Mouse (Mus musculus): Measurements from ENCODE around the gene Fuk. TPM values are rescaled to one million over a fixed set of nuclear protein-coding genes. Genes with fewer than 3 reads are reported as not detected.
"Not testable (repeated sequence)": the region's sequence is repeated elsewhere in the genome, so short reads cannot be mapped to it uniquely, and the experiment has no call there.

Gene Fuk
- polyA plus RNA-seq, 1 experiment from 2014 or later, result 4.8 TPM

- Histone ChIP-seq H3K9me3 (replicated peaks) (no peaks in the 10 kb centered on the region), H3K4me2 (no peak overlapping the region), H3K4me3 (no peak overlapping the region), H3K36me3 (no peaks in the 10 kb centered on the region), H3K4me1 (replicated peaks) (peaks cover 22% of the 10 kb centered on the region), H3K27me3 (no peaks in the 10 kb centered on the region), H3K9ac (no peak overlapping the region), H3K27ac (no peak overlapping the region)
- whole genome bisulfite sequencing, result 69% methylated on average over 8 of the region's 8 CpGs
- no peak for ATAC-seq (replicated peaks; ENCODE audit: insufficient number of reproducible peaks, insufficient read depth, low FRiP score, low read depth)
These were observed 16.2 kb upstream of the Fuk start for GRCm38 (mm10) chr8:110918460-110918859.

- no peak for ATAC-seq (replicated peaks; ENCODE audit: insufficient number of reproducible peaks, insufficient read depth, low FRiP score, low read depth)
- no peaks in the 10 kb centered on the region for H3K27me3 ChIP-seq
- WGBS, result 79% methylated on average over 11 of the region's 11 CpGs
These were observed 15.7 kb upstream of the Fuk start for GRCm38 (mm10) chr8:110918027-110918426.

GRCm38 (mm10) chr8:110917415-110917814 lies 15.1 kb upstream of the Fuk start:
- no peak overlapping the region for H3K9ac ChIP-seq
- 34% methylated on average over 2 of the region's 2 CpGs for WGBS
- H3K4me1 ChIP-seq (replicated peaks), result peaks cover 22% of the 10 kb centered on the region
- H3K9me3 ChIP-seq (replicated peaks), result no peaks in the 10 kb centered on the region
- ATAC-seq (replicated peaks; ENCODE audit: insufficient number of reproducible peaks, insufficient read depth, low FRiP score, low read depth), result no peak
- no peak overlapping the region for H3K4me3 ChIP-seq
- no peaks in the 10 kb centered on the region for H3K36me3 ChIP-seq
- H3K27ac ChIP-seq, result no peak overlapping the region
- no peaks in the 10 kb centered on the region for H3K27me3 ChIP-seq
- H3K4me2 ChIP-seq, result no peak overlapping the region

More at GRCm38 (mm10) chr8:110918027-110918426, 15.7 kb upstream of the Fuk start:
- H3K4me3 ChIP-seq, result no peak overlapping the region
- H3K4me1 ChIP-seq (replicated peaks), result peaks cover 22% of the 10 kb centered on the region
- H3K9ac ChIP-seq, result no peak overlapping the region
- no peak overlapping the region for H3K4me2 ChIP-seq
- no peak overlapping the region for H3K27ac ChIP-seq
- H3K36me3 ChIP-seq, result no peaks in the 10 kb centered on the region
- H3K9me3 ChIP-seq (replicated peaks), result no peaks in the 10 kb centered on the region

- 79% methylated on average over 15 of the region's 15 CpGs for WGBS
- no peak for ATAC-seq (replicated peaks; ENCODE audit: insufficient number of reproducible peaks, insufficient read depth, low FRiP score, low read depth)
- no peaks in the 10 kb centered on the region for H3K27me3 ChIP-seq
- no peaks in the 10 kb centered on the region for H3K36me3 ChIP-seq
- H3K9me3 ChIP-seq (replicated peaks), result no peaks in the 10 kb centered on the region
- no peak overlapping the region for H3K27ac ChIP-seq
- no peak overlapping the region for H3K9ac ChIP-seq
- H3K4me2 ChIP-seq, result no peak overlapping the region
- H3K4me1 ChIP-seq (replicated peaks), result no peaks in the 10 kb centered on the region
- no peak overlapping the region for H3K4me3 ChIP-seq
These were observed 9.6 kb upstream of the Fuk start for GRCm38 (mm10) chr8:110911576-110912570.

GRCm38 (mm10) chr8:110909850-110910249 lies 7.6 kb upstream of the Fuk start:
- H3K9ac ChIP-seq; H3K9me3 ChIP-seq (replicated peaks); ATAC-seq (replicated peaks; ENCODE audit: insufficient number of reproducible peaks, insufficient read depth, low FRiP score, low read depth); H3K27ac ChIP-seq; H3K27me3 ChIP-seq; H3K4me2 ChIP-seq; H3K4me1 ChIP-seq (replicated peaks); H3K4me3 ChIP-seq; H3K36me3 ChIP-seq: not testable (repeated sequence)

- WGBS, result 93% methylated on average over 1 of the region's 1 CpGs
These were observed 4.4 kb upstream of the Fuk start for GRCm38 (mm10) chr8:110906682-110907081.

GRCm38 (mm10) chr8:110905404-110905803 lies 3.1 kb upstream of the Fuk start:
- Histone ChIP-seq H3K9me3 (replicated peaks) (no peaks in the 10 kb centered on the region), H3K4me1 (replicated peaks) (peaks cover 2% of the 10 kb centered on the region; the same call in 1 of the 2 replicates), H3K4me3 (no peak overlapping the region), H3K27me3 (no peaks in the 10 kb centered on the region), H3K36me3 (no peaks in the 10 kb centered on the region), H3K4me2 (no peak overlapping the region), H3K9ac (no peak overlapping the region), H3K27ac (no peak overlapping the region)
- ATAC-seq (replicated peaks; ENCODE audit: insufficient number of reproducible peaks, insufficient read depth, low FRiP score, low read depth), result no peak
- 79% methylated on average over 6 of the region's 6 CpGs for WGBS

More at GRCm38 (mm10) chr8:110906682-110907081, 4.4 kb upstream of the Fuk start:
- Histone ChIP-seq H3K36me3 (no peaks in the 10 kb centered on the region), H3K4me3 (no peak overlapping the region), H3K9ac (no peak overlapping the region), H3K4me2 (no peak overlapping the region), H3K27me3 (no peaks in the 10 kb centered on the region), H3K9me3 (replicated peaks) (no peaks in the 10 kb centered on the region), H3K27ac (no peak overlapping the region), H3K4me1 (replicated peaks) (peaks cover under 1% of the 10 kb centered on the region; the same call in 1 of the 2 replicates)
- ATAC-seq (replicated peaks; ENCODE audit: insufficient number of reproducible peaks, insufficient read depth, low FRiP score, low read depth), result no peak

- WGBS, result 69% methylated on average over 2 of the region's 2 CpGs
- H3K9ac ChIP-seq, result peak overlapping the region; percentile 77
These were observed 284 bp upstream of the Fuk start for GRCm38 (mm10) chr8:110902579-110902965.

GRCm38 (mm10) chr8:110901056-110901455 lies 1.2 kb downstream of the Fuk start:
- Histone ChIP-seq H3K9me3 (replicated peaks) (no peaks in the 10 kb centered on the region), H3K27ac (no peak overlapping the region)
- 64% methylated on average over 3 of the region's 3 CpGs for WGBS

More at GRCm38 (mm10) chr8:110902579-110902965, 284 bp upstream of the Fuk start:
- Histone ChIP-seq H3K4me3 (peak overlapping the region; percentile 86), H3K4me2 (peak overlapping the region; percentile 67), H3K27me3 (no peaks in the 10 kb centered on the region), H3K4me1 (replicated peaks) (peaks cover 2% of the 10 kb centered on the region; the same call in 1 of the 2 replicates), H3K9me3 (replicated peaks) (no peaks in the 10 kb centered on the region), H3K27ac (no peak overlapping the region), H3K36me3 (peaks cover 8% of the 10 kb centered on the region; the same call in 1 of the 2 replicates)
- no peak for ATAC-seq (replicated peaks; ENCODE audit: insufficient number of reproducible peaks, insufficient read depth, low FRiP score, low read depth)

GRCm38 (mm10) chr8:110897495-110897894 lies 4.8 kb downstream of the Fuk start:
- Histone ChIP-seq H3K27ac (no peak overlapping the region), H3K4me2 (no peak overlapping the region), H3K27me3 (no peaks in the 10 kb centered on the region), H3K9me3 (replicated peaks) (no peaks in the 10 kb centered on the region), H3K4me1 (replicated peaks) (peaks cover 2% of the 10 kb centered on the region; the same call in 1 of the 2 replicates), H3K36me3 (peaks cover 9% of the 10 kb centered on the region; the same call in 1 of the 2 replicates), H3K9ac (no peak overlapping the region), H3K4me3 (no peak overlapping the region)
- ATAC-seq (replicated peaks; ENCODE audit: insufficient number of reproducible peaks, insufficient read depth, low FRiP score, low read depth), result no peak
- 92% methylated on average over 6 of the region's 6 CpGs for WGBS

More at GRCm38 (mm10) chr8:110901056-110901455, 1.2 kb downstream of the Fuk start:
- H3K27me3 ChIP-seq, result no peaks in the 10 kb centered on the region
- no peak for ATAC-seq (replicated peaks; ENCODE audit: insufficient number of reproducible peaks, insufficient read depth, low FRiP score, low read depth)
- no peak overlapping the region for H3K4me3 ChIP-seq
- H3K9ac ChIP-seq, result no peak overlapping the region
- peaks cover 2% of the 10 kb centered on the region; the same call in 1 of the 2 replicates for H3K4me1 ChIP-seq (replicated peaks)
- H3K36me3 ChIP-seq, result peaks cover 9% of the 10 kb centered on the region; the same call in 1 of the 2 replicates
- H3K4me2 ChIP-seq, result no peak overlapping the region

GRCm38 (mm10) chr8:110895812-110896211 lies 6.5 kb downstream of the Fuk start:
- Histone ChIP-seq H3K9me3 (replicated peaks) (no peaks in the 10 kb centered on the region), H3K4me2 (no peak overlapping the region), H3K27ac (no peak overlapping the region), H3K4me1 (replicated peaks) (no peaks in the 10 kb centered on the region), H3K9ac (no peak overlapping the region), H3K4me3 (no peak overlapping the region), H3K27me3 (no peaks in the 10 kb centered on the region), H3K36me3 (peaks cover 9% of the 10 kb centered on the region; the same call in 1 of the 2 replicates)
- ATAC-seq (replicated peaks; ENCODE audit: insufficient number of reproducible peaks, insufficient read depth, low FRiP score, low read depth), result no peak
- WGBS, result 94% methylated on average over 13 of the region's 13 CpGs
